Mouse (Mus musculus) intestine, embryonic 14.5 days (tissue): ENCODE results near the gene Cyp4a10. TPM values are rescaled to one million over a fixed set of nuclear protein-coding genes. Genes with fewer than 3 reads are reported as not detected.

Experiments used
- ATAC-seq: fragments of 200-750 bp; cut with Nextera tagmentation; replicated peaks from 2 replicates; pipeline ENCODE4 v1.8.0; 2017; ENCODE audit warnings: low read depth, moderate number of reproducible peaks, moderate TSS enrichment, moderate library complexity; ENCODE audit not compliant: low FRiP score, low TSS enrichment
- DNase-seq: peaks from one replicate; pipeline ENCODE4 v3.0.0-alpha.2; 2018; ENCODE audit warnings: low spot score
- H3K27ac ChIP-seq: fragments of 300-500 bp; sonication (generic); 2 replicates; pipeline ENCODE4 v1.5.1; 2014; ENCODE audit warnings: low read depth, mild to moderate bottlenecking, control low read depth
- H3K27me3 ChIP-seq: fragments of 300-500 bp; sonication (generic); replicated peaks from 2 replicates; pipeline ENCODE4 v1.6.1; 2014; ENCODE audit warnings: low read length, control low read depth; ENCODE audit not compliant: control insufficient read depth, insufficient read depth
- H3K36me3 ChIP-seq: fragments of 300-500 bp; sonication (generic); 2 replicates; pipeline ENCODE4 v1.6.1; 2014; ENCODE audit warnings: low read length, control low read depth; ENCODE audit not compliant: control insufficient read depth, insufficient read depth
- H3K4me1 ChIP-seq: fragments of 300-500 bp; sonication (generic); replicated peaks from 2 replicates; pipeline ENCODE4 v1.6.1; 2014; ENCODE audit warnings: low read length, control low read depth, mixed read lengths; ENCODE audit not compliant: control insufficient read depth, insufficient read depth
- H3K4me2 ChIP-seq: fragments of 300-500 bp; sonication (generic); 2 replicates; pipeline ENCODE4 v1.6.1; 2014; ENCODE audit warnings: low read length
- H3K4me3 ChIP-seq: fragments of 300-500 bp; sonication (generic); 2 replicates; pipeline ENCODE4 v1.5.1; 2014; ENCODE audit warnings: low read depth, low read length, control low read depth, mixed read lengths
- H3K9ac ChIP-seq: fragments of 300-500 bp; sonication (generic); 2 replicates; pipeline ENCODE4 v1.6.1; 2014; ENCODE audit warnings: mild to moderate bottlenecking, low read length
- H3K9me3 ChIP-seq: fragments of 300-500 bp; sonication (generic); 2 replicates; pipeline ENCODE4 v1.6.1; 2016; ENCODE audit warnings: low read length, control low read depth; ENCODE audit not compliant: control insufficient read depth
- WGBS: fragments of 180-500 bp; shearing (Covaris S2); extraction: QIAGEN DNeasy Blood & Tissue Kit; methylation state at CpG from one replicate; pipeline ENCODE4 v1.1.7; 2014; 5-methylcytosine and 5-hydroxymethylcytosine counted together
- polyA plus RNA-seq: library from polyadenylated mRNA; unstranded; fragments of >200 nt; fragmentation: Nextera tagmentation; extraction: Ambion mirVana; gene quantifications from 2 replicates; pipeline ENCODE4 v1.2.1, GENCODE M21; 2014

Gene Cyp4a10
- polyA plus RNA-seq, 1 experiment from 2014 or later, result not detected

DNA sequence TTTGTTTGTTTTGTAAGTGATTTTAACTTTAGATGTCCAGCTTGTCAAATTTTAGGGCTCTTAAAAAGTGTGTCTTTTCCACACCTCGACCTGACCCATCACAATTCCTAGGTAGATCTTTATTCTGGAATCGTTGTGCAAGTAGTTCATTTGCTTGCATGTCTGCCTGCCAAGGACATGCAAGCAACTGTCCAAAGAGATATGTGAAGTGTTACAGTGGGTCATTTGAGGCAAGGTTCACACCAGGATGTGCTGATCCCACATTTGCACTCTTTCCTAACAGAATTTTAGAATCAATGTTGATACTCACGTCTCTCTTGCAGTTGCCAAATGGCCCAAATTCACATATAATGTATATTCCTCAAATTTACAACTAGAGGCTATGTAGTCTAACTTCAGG, 57.2 kb downstream of the Cyp4a10 start:
- ATAC-seq (no peak), DNase-seq (no peak)
- WGBS, result 76% methylated on average over 3 of the region's 3 CpGs
- no peak overlapping the region for H3K9ac ChIP-seq
- H3K4me3 ChIP-seq, result no peak overlapping the region
- H3K27ac ChIP-seq, result no peak overlapping the region
- H3K36me3 ChIP-seq, result no peaks in the 10 kb centered on the region
- no peak overlapping the region for H3K4me2 ChIP-seq
- H3K27me3 ChIP-seq, result no peaks in the 10 kb centered on the region
- no peaks in the 10 kb centered on the region for H3K4me1 ChIP-seq
- no peaks in the 10 kb centered on the region for H3K9me3 ChIP-seq

DNA sequence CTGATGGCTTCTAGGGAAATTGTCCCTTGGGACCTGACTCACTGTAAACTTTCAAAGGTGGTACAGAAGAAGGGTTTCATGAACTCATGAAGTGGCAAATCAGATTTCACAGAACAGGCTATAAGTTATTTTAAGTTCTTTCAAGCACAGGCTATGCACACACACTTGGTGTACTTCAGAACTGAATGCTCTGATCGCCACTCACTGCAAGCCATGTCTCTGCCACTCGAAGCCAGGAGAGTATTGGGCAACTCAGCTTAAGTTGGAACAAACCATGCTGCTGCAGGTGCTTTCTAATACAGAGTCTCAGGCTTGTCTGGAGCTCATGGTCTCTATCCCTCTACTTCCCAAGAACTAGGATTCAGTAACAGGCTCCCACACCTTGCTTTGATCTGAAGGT, 57.7 kb downstream of the Cyp4a10 start:
- 84% methylated on average over 2 of the region's 2 CpGs for WGBS
- no peaks in the 10 kb centered on the region for H3K27me3 ChIP-seq
- H3K27ac ChIP-seq, result no peak overlapping the region
- H3K9me3 ChIP-seq, result no peaks in the 10 kb centered on the region
- ATAC-seq (no peak), DNase-seq (no peak)
- no peaks in the 10 kb centered on the region for H3K36me3 ChIP-seq
- H3K4me3 ChIP-seq, result no peak overlapping the region
- H3K4me2 ChIP-seq, result no peak overlapping the region
- no peak overlapping the region for H3K9ac ChIP-seq
- no peaks in the 10 kb centered on the region for H3K4me1 ChIP-seq

DNA sequence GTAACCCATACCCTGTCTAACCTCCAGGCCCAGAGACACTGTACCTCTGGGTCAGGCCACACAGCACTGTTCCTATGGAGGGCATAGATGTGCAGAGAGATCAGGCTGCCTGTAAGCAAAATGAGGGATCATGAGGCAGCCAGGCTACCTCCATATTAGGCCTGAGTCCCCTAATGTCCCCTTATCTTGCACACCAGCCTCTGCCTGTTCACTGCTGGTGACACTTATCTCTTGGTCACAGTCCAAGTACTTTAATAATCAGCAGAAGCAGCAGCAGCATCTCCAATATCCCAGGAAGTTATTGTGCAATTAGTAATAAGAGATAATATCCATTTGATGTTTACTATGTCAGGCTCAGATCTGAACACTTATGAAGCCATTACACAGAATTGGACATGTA, 65.0 kb downstream of the Cyp4a10 start:
- Histone ChIP-seq H3K4me1 (no peaks in the 10 kb centered on the region), H3K27me3 (no peaks in the 10 kb centered on the region), H3K36me3 (no peaks in the 10 kb centered on the region), H3K9ac (no peak overlapping the region), H3K4me3 (no peak overlapping the region), H3K27ac (no peak overlapping the region), H3K4me2 (no peak overlapping the region), H3K9me3 (no peaks in the 10 kb centered on the region)
- ATAC-seq, result no peak
- no peak for DNase-seq

Other genes with a start within 250 kb of the Cyp4a10 start
- not detected in 2 replicates for gene Cyp4a12a, start 219.2 kb upstream of the Cyp4a10 start, polyA plus RNA-seq
- gene Cyp4a12b, start 106.6 kb upstream of the Cyp4a10 start, polyA plus RNA-seq, result not detected in 2 replicates
- gene Cyp4a30b, start 65.7 kb upstream of the Cyp4a10 start, polyA plus RNA-seq, result not detected in 2 replicates
- gene Cyp4a14, start 22.1 kb upstream of the Cyp4a10 start, polyA plus RNA-seq, result not detected in 2 replicates
- not detected in 2 replicates for gene Cyp4a31, start 45.4 kb downstream of the Cyp4a10 start, polyA plus RNA-seq
- not detected in 2 replicates for gene Cyp4a32, start 82.7 kb downstream of the Cyp4a10 start, polyA plus RNA-seq
- gene Cyp4b1, start 129.5 kb downstream of the Cyp4a10 start, polyA plus RNA-seq, result 1.7 and 2.6 TPM in 2 replicates
- gene Efcab14, start 219.5 kb downstream of the Cyp4a10 start, polyA plus RNA-seq, result 46.1 and 49.2 TPM in 2 replicates